Mouse (Mus musculus) brain, embryonic 14.5 days (tissue): ENCODE results near the gene Rgl3. TPM values are rescaled to one million over a fixed set of nuclear protein-coding genes. Genes with fewer than 3 reads are reported as not detected.

Experiments used
- DNase-seq: peaks from one replicate; pipeline ENCODE4 v3.0.0-alpha.2; 2011; ENCODE audit warnings: low read depth
- CTCF ChIP-seq: fragments of 200-500 bp; IDR thresholded peaks from 2 replicates; pipeline ENCODE4 v1.5.1; 2012; ENCODE audit warnings: inconsistent platforms, mild to moderate bottlenecking, moderate library complexity, borderline replicate concordance; ENCODE audit not compliant: insufficient read depth, insufficient read length; ENCODE audit errors: extremely low read depth
- POLR2A ChIP-seq: fragments of 200-500 bp; IDR thresholded peaks from 2 replicates; pipeline ENCODE4 v1.6.1; 2012; ENCODE audit warnings: mild to moderate bottlenecking, inconsistent platforms, borderline replicate concordance; ENCODE audit not compliant: poor library complexity, insufficient read depth, insufficient read length, severe bottlenecking; ENCODE audit errors: extremely low read depth
- polyA plus RNA-seq: library from polyadenylated mRNA; depleted of rRNA; stranded (reverse); fragments of >200 nt; gene quantifications from 2 replicates; pipeline ENCODE4 v1.2.3, GENCODE M21; 2012

Gene Rgl3
- polyA plus RNA-seq, 1 experiment: 1.8 TPM

DNA sequence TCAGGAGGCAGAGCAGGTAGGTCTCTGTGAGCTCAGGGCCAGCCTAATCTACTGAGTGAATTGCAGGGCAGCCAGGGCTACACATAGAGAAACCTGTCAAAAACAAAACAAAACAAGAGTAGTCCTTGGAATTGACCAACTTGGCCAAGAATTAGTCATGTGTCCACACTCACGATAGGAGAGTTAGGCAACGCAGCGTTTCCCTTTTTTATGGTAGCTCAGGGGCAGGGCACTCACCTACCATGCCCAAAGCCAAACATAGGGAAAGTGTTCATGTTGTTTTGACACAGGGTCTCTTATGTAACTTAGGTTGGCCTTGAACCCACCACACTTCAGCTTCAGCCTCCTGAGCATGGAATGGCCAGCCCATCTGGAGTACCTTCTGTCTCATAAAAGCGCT lies 19.9 kb downstream of the Rgl3 start:
- DNase-seq: no peak
- TF ChIP-seq POLR2A (no peak), CTCF (no peak)

DNA sequence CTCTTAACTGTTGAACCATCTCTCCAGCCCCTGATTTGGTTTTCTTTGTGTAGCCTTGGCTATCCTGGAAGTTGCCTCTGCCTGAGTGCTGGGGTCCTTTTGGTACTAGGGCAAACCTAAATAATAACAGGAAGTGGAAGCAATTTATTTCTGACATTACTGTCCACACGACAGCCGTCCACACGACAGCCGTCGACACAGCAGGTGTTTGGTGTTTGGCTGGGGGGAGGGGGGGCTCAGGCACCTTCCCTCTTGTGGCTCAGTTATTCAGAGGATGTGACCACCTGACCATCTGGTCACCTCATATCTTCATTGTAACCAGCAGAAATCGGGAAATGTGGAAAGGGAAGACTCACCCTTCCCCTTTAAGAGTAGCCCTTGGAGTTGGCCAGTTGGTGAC lies 20.4 kb downstream of the Rgl3 start:
- no peak for DNase-seq

DNA sequence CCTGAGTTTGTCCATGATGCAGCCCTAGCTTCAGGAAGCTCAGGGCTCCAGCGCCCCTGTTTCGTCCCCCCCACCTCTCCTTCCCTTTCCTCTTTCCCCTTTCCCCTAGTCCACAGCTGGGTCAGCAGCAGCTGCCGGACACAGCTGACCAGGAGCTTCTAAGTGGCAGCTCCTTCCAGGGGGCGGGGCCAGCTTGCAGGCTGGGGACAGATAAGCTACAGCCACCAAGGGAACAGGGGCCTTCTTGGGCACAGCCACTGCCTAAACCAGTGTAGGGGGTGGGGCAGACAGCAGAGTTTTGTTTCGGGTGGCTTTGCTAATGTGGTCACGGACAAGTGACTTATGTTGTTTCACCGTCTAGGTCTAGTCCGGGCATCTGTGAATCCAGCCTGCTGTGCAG lies 25.8 kb downstream of the Rgl3 start, which contains the start of gene Epor:
TSS of gene Epor (minus strand) at position 90 of the 400 bp plus-strand sequence.
- no peak for DNase-seq
- TF ChIP-seq POLR2A (no peak), CTCF (no peak)

More for the DNA sequence above, 20.4 kb downstream of the Rgl3 start:
- no peak for TF ChIP-seq POLR2A
- TF ChIP-seq CTCF: no peak

DNA sequence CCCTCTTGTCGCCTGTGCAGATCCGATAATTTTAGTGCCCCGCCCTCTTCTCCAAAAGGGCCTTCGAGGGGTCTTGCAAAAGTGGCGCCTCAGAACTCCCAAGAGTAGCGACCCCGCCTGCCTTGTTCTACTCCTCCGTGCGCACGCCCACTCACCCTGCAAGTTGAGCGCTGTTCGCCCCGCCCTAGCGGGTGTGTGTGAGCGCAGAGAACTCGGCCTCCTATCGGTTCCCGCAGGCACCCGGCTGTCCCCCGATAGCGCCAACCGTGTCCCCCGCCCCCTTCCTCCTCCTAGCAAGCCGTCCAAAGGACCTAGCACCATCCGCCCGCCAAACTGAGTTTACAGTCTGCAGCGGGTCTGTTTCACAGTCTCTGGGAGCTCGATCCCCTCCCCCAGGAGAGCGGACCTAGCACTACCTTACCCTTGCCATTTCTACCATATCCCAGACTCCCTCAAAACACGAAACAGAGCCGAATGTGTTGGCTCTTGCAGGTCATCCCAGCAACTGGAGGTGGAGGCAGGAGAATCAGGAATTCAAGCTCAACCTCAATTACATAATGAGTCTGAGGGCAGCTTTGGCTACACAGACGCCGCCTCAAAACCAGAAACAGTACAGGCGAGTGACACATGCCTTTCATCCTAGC lies 26.7 kb downstream of the Rgl3 start:
- peak; percentile 75 for DNase-seq
- TF ChIP-seq POLR2A (no peak), CTCF (no peak; the same call in 1 of the 2 replicates)

DNA sequence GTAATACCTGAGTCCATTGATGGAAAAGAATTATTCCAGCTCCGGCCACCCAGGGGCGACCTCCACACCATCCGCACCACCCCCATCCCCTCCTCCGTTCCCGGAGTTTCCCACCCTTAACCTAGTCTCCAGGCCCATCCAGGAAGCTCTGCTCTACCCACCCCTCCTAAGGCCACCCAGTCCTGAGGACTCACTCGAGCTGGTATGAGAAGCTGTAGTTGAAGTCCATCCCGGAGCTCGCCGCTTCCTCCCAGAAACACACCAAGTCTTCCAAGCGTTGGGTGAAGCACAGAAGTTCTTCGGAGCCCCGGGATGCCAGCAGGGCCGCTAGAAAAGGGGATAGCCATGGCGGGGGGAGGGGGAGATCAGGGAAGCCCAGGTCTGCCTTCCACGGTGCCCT lies 27.2 kb downstream of the Rgl3 start:
- DNase-seq: no peak
- TF ChIP-seq CTCF: no peak
- TF ChIP-seq POLR2A: no peak

DNA sequence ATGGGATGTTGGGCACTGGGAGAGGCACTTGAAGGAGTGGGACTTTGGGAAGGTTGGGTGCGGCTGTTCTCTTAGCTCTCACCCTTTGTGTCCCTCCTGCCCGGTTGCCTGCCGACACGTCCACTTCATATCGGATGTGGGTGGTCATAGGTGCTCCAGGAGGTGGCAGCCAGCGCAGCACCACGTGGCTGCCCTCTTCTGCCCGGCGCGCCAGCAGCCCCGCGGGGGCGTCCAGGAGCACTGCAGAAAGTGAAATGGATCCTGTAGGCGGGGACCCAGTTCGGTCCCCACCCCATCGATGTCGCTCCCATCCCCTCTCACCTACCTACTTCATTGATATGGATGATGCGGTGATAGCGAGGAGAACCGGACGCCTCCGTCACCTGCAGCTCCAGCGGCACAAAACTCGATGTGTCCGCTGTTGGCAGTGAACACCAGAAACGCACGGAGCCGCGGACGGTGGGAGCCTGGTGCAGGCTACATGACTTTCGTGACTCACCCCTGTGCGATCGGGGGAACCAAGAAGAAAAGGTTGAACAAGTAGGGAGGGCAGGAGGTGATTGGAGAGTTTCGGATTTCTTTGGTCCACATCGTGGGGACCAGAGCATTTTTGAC lies 27.8 kb downstream of the Rgl3 start:
- DNase-seq: no peak
- TF ChIP-seq POLR2A (no peak), CTCF (no peak)

DNA sequence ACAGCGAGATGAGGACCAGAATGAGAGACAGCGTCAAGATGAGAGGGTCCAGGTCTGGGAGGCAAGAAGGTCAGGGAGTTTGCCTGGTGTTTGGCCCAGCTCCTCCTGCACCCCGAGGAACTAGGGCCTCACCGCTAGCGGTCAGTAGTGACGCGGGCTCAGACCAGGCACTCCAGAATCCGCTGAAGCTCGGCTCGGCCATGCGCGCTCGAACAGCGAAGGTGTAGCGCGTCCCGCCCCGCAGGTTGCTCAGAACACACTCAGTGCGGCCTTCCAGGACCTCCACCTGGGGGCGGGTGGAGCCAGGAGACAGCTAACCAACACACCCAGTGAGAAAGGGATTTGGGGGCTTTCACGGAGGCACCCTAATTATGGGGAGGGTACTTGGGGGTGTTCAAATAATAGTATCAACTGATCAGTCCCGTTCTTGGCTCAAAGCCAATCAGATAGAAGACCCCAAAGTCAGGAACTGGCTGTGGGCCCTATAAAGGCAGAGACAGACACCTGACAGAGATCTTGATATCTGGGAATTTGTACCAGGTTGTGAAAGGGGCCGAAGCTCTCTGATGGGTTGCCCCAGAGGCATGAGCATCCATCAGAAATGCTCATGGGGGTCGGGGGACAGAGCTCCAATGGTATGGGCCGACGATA lies 28.6 kb downstream of the Rgl3 start:
- DNase-seq: no peak
- TF ChIP-seq POLR2A (no peak), CTCF (no peak)

DNA sequence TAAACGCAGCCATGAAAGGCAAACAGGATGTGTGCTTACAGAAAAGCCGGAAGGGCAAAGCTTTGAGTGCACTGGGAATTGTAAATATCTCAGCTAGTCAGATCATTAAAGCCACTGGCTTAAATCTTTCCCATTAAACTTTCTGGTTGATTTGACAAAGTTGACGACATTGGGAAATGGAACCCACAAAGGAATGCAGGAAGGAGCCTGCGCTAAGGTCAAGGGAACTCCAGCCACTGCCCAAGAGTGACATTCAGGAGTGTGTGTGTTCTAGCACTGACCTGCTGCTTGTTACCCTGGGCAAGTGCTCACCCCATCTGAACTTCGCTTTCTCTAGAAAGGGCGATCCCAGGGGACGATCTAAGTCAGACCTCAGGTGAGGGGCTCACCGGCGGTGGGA lies 29.1 kb downstream of the Rgl3 start:
- DNase-seq: no peak
- no peak for TF ChIP-seq CTCF
- TF ChIP-seq POLR2A: no peak

DNA sequence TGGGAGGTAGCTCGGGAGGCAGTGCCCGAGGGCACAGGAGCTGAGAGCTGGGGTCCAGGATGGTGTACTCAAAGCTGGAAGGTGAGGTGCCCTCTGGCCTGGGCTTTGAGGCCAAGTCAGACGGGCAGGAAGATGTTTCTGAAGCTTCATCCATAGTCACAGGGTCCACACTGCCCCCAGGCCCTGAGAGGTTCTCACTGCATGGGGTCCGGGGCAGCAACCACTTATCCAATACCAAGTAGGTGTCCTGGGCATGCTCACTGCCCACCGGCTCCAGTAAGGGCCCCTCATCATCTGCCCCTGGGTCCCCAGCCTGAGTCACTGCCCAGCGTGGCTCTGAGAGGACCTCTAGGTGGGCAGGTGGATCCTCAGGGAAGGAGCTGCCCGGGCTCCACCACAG lies 30.0 kb downstream of the Rgl3 start:
- no peak for DNase-seq
- no peak for TF ChIP-seq POLR2A
- no peak for TF ChIP-seq CTCF

DNA sequence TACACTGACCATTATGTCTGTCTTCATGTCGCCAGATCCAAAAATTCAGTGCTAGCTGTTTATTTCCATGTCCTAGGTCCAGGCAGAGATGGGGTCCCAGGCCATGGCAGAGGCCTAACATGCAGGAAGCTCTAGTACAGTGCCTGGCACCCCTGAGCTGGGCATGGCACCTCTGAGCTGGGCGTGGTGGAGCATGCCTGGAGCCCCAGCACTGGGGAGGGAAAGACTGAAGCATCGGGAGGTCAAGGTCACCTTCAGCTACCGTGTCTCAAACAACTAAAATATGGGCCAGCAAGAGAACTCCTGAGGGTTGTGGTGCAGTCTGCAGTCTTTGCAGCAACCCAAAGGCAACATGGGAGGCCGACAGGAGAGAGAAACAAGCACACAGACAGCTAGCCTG lies 30.9 kb downstream of the Rgl3 start:
- no peak for TF ChIP-seq POLR2A
- TF ChIP-seq CTCF: no peak
- no peak for DNase-seq

DNA sequence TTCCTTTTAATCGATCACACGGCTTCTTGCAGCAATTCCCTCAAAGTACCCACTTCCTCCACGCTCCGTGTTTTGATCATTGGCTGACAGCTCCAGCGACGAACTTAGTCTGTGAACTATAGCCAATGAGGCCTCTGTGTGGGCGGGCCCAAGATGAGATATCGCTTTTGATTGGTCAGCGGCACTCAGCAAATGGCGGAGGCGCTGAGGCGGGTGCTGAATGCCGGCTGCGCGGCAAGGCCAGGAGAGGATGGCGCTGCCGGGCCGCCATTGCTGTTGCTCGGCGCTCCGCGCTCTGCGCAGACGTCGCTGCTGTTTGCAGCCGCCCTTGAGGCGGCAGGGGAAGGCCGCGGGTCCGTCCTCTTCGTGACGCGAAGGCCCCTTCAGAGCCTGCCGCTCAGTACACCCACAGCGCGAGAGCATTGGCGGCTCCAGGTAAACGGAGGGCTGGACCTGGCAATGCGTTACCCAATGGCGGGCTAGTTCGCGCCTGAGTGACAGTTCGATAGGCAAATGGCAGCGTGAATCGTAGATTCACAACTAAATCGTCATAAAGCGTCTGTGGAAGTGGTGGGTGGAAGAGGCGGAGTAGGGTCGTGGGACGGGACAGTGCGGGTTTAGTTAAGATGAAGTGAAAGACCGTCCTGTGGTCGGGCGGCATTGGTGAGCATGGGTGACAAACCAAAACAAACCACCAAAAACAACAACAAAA lies 33.5 kb downstream of the Rgl3 start, which contains the start of gene Swsap1:
TSS of gene Swsap1 (plus strand) at position 186 of the 712 bp plus-strand sequence.
- no peak for TF ChIP-seq CTCF
- TF ChIP-seq POLR2A: peak; percentile 28; the same call in 1 of the 2 replicates
- peak; percentile 99 for DNase-seq

DNA sequence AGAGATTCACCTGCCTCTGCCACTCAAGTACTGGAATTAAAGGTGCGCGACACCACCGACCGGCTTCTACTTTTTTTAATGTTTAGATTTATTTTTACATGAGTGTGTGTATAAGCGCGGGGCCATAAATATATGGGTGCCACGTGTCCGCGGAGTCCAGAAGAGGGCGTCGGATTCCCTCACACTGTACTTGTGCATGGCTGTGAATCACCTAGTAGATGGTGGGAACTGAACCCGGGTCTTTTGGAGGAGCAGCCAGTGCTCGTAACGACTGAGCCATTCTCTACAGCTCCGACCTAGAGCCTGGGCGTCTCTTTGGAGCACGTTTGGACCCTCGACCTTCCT lies 34.0 kb downstream of the Rgl3 start:
- TF ChIP-seq CTCF: peak; percentile 47; the same call in 1 of the 2 replicates
- no peak for TF ChIP-seq POLR2A
- no peak for DNase-seq
